Mouse (Mus musculus) liver, adult 2 months (tissue): ENCODE results near the gene Pbx4.

ENCODE experiments used
- CTCF ChIP-seq: fragments of 200-500 bp; IDR thresholded peaks from 2 replicates; pipeline ENCODE4 v1.5.1; 2011; ENCODE audit warnings: low read depth, low read length, control low read depth
- POLR2A ChIP-seq: fragments of 200-500 bp; IDR thresholded peaks from 2 replicates; pipeline ENCODE4 v1.6.1; 2011; ENCODE audit warnings: low read length, control low read depth; ENCODE audit not compliant: insufficient read depth; ENCODE audit errors: extremely low read depth

DNA sequence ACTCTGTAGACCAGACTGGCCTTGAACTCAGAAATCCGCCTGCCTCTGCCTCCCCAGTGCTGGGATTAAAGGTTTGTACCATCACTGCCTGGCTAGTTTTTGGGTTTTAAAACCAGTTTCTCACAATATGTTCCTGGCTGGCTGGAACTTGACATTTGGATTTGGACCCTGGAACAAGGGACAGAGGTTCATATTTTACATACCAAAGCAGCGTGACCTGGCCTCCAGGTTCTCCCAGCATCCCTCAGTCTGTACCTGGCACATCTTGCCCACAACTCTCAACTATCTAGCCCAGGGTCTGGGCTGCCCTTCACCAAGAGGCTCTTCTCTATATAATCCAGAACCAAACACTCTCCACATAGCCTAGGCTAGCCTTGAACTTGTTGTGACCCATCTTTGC lies 67.6 kb downstream of the Pbx4 start:
- TF ChIP-seq CTCF = no peak
- TF ChIP-seq POLR2A = no peak
